7 mouse cellular contexts compared by ENCODE assay signal in the genomic region with DNA sequence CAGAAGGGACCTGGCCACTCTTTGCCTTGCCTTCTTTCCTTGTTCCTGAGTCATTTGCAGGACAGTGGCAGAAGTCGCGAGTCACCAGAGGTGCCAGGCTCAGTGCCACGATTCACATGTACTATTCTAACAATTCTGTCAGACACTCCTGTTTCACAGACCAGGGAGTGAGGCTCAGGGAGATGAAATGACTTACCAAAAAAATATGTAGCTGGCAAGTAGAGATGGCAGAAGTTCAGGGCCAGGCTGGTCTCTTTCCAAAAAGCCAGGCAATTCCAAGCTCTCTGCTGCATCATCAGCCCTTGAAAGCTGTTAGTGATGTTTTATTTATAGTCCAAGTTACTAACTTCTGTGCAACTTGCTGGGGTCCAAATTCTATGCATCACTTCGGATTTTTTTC.
A peak's percentile ranks its signal among the peaks of the same experiment; 100 is the strongest.
DNase-seq lines count a peak whose midpoint lies in the region; ATAC-seq and TF ChIP-seq lines count a peak whose summit lies in the region.

No protein-coding gene starts in this region.

- no peak overlapping the region for H3K9ac ChIP-seq in kidney, postnatal 0 days (ENCODE audit: low read depth, low read length)
- H3K9ac ChIP-seq in heart, postnatal 0 days (replicated peaks; ENCODE audit: low read depth, low read length): no peak overlapping the region
- no peak overlapping the region for H3K9ac ChIP-seq in limb, embryonic 15.5 days

- no peaks in the 10 kb centered on the region for H3K9me3 ChIP-seq in kidney, postnatal 0 days (replicated peaks; ENCODE audit: low read length)
- no peaks in the 10 kb centered on the region for H3K9me3 ChIP-seq in heart, postnatal 0 days (replicated peaks; ENCODE audit: control insufficient read depth, low read length)
- no peaks in the 10 kb centered on the region for H3K9me3 ChIP-seq in limb, embryonic 15.5 days

- TF ChIP-seq EP300 in heart, postnatal 0 days (IDR thresholded peaks at IDR 0.05; ENCODE audit: low read depth): no peak

- no peak for TF ChIP-seq CTCF in kidney, postnatal 0 days (IDR thresholded peaks at IDR 0.05; ENCODE audit: low read depth)
- TF ChIP-seq CTCF in kidney, adult 2 months (conservative IDR thresholded peaks at IDR 0.05; ENCODE audit: insufficient read depth, insufficient read length, low read depth, low read length): no peak
- TF ChIP-seq CTCF in heart, postnatal 0 days (IDR thresholded peaks at IDR 0.05; ENCODE audit: low read depth): no peak

- no peak for DNase-seq in kidney, postnatal 0 days (ENCODE audit: low spot score)
- no peak for DNase-seq in kidney, adult 2 months
- DNase-seq in brain, adult 2 months (ENCODE audit: low read depth, low spot score): peak; percentile 63
- DNase-seq in heart, postnatal 0 days (ENCODE audit: low spot score): peak; percentile 64

- no peak overlapping the region for H3K4me3 ChIP-seq in kidney, postnatal 0 days (replicated peaks; ENCODE audit: low read depth, low read length)
- H3K4me3 ChIP-seq in kidney, adult 2 months (ENCODE audit: insufficient read depth, low read depth, low read length): no peak overlapping the region
- no peak overlapping the region for H3K4me3 ChIP-seq in heart, postnatal 0 days (ENCODE audit: low read depth, low read length)
- H3K4me3 ChIP-seq in limb, embryonic 15.5 days: no peak overlapping the region

- H3K36me3 ChIP-seq in kidney, postnatal 0 days (ENCODE audit: insufficient read depth, low read length): no peaks in the 10 kb centered on the region
- no peaks in the 10 kb centered on the region for H3K36me3 ChIP-seq in kidney, adult 2 months (ENCODE audit: control insufficient read depth, insufficient read depth, low read length)
- no peaks in the 10 kb centered on the region for H3K36me3 ChIP-seq in heart, postnatal 0 days (replicated peaks; ENCODE audit: control insufficient read depth, insufficient read depth, low read length)
- no peaks in the 10 kb centered on the region for H3K36me3 ChIP-seq in limb, embryonic 15.5 days

- H3K27me3 ChIP-seq in kidney, postnatal 0 days (ENCODE audit: insufficient read depth, low read length): no peaks in the 10 kb centered on the region
- H3K27me3 ChIP-seq in kidney, adult 2 months (replicated peaks; ENCODE audit: control insufficient read depth, insufficient read depth, low read length): no peaks in the 10 kb centered on the region
- H3K27me3 ChIP-seq in heart, postnatal 0 days (ENCODE audit: control insufficient read depth, insufficient read depth, low read length): no peaks in the 10 kb centered on the region
- H3K27me3 ChIP-seq in limb, embryonic 15.5 days: no peaks in the 10 kb centered on the region

- no peak overlapping the region for H3K4me2 ChIP-seq in kidney, postnatal 0 days (ENCODE audit: low read length)
- no peak overlapping the region for H3K4me2 ChIP-seq in heart, postnatal 0 days (ENCODE audit: low read depth, low read length)
- H3K4me2 ChIP-seq in limb, embryonic 15.5 days: no peak overlapping the region

- 0 out of 2 replicates have a peak overlapping the region, but pooled peaks have one; percentile 13 for H3K27ac ChIP-seq in kidney, postnatal 0 days
- no peak overlapping the region for H3K27ac ChIP-seq in kidney, adult 2 months (ENCODE audit: insufficient read depth, low read depth, low read length)
- H3K27ac ChIP-seq in heart, postnatal 0 days (ENCODE audit: low read depth): peak overlapping the region; percentile 57
- 0 out of 2 replicates have a peak overlapping the region, but pooled peaks have one; percentile 48 for H3K27ac ChIP-seq in limb, embryonic 15.5 days

- 59% methylated on average over 4 of the region's 4 CpGs for WGBS in kidney, postnatal 0 days
- WGBS in kidney, adult 2 months: 47% methylated on average over 4 of the region's 4 CpGs
- 39% methylated on average over 4 of the region's 4 CpGs for WGBS in heart, postnatal 0 days
- 62% methylated on average over 4 of the region's 4 CpGs for WGBS in limb, embryonic 15.5 days

- no peak for ATAC-seq in kidney, postnatal 0 days (replicated peaks; ENCODE audit: low FRiP score, low read depth)
- peak; percentile 67 for ATAC-seq in heart, postnatal 0 days (ENCODE audit: insufficient read depth, low read depth)
- no peak for ATAC-seq in limb, embryonic 15.5 days (ENCODE audit: insufficient number of reproducible peaks, low FRiP score, low TSS enrichment, low read depth)
- no peak for ATAC-seq in inflammation-experienced regulatory T-cells, adult 6 months
- ATAC-seq in erythroid progenitor cell, adult 5-6 weeks (replicated peaks; ENCODE audit: low FRiP score, poor library complexity, severe bottlenecking): no peak

- H3K4me1 ChIP-seq in kidney, postnatal 0 days (replicated peaks; ENCODE audit: insufficient read depth, low read length): no peaks in the 10 kb centered on the region
- no peaks in the 10 kb centered on the region for H3K4me1 ChIP-seq in kidney, adult 2 months (ENCODE audit: control insufficient read depth, insufficient read depth, low read length)
- H3K4me1 ChIP-seq in heart, postnatal 0 days (ENCODE audit: control insufficient read depth, insufficient read depth): peaks cover 5% of the 10 kb centered on the region; the same call in 1 of the 2 replicates
- peaks cover 17% of the 10 kb centered on the region for H3K4me1 ChIP-seq in limb, embryonic 15.5 days

- no peak for TF ChIP-seq POLR2A in kidney, adult 2 months (IDR thresholded peaks at IDR 0.05; ENCODE audit: low read depth, low read length)

Comparison
In these comparisons a context has a peak if more than half of its experiments do, and no peak if none do; other contexts are left out.
1. DNase-seq: peak in brain, adult 2 months (single experiment) and heart, postnatal 0 days (single experiment); none in kidney, postnatal 0 days (single experiment) and kidney, adult 2 months (single experiment).